Mouse (Mus musculus): ENCODE results near the gene Tssk4.

DNA sequence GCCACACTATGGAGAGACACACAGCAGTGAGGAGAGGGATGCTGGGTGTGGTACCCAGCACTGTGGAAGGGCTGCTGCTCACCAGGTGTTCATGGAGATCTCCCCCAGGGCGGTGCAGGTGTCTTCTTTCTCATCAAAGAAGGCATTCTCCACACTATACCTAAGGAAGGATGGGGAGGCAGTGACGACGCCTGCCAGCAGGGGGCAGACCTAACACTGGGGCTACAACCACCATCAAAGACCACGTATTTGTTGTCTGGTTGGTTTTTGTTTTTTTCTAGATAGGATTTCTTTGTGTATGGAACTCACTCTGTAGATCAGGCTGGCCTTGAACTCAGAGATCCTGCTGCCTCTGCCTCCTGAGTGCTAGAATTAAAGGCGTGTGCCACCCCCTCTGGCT is 20.7 kb upstream of the Tssk4 start:
- TF ChIP-seq POLR2A (IDR thresholded peaks at IDR 0.05; ENCODE audit: low read depth, low read length) (no peak), CTCF (IDR thresholded peaks at IDR 0.05; ENCODE audit: extremely low read depth, insufficient read depth, insufficient read length, insufficient replicate concordance) (peak; percentile 90; the same call in 1 of the 2 replicates)

All from spleen, adult 2 months (tissue).